Mouse (Mus musculus) cerebellum, adult 2 months (tissue): ENCODE data around the gene Spata21.
A peak's percentile ranks its signal among the peaks of the same experiment; 100 is the strongest.

Source experiments
- CTCF ChIP-seq: fragments of 200-500 bp; IDR thresholded peaks from 2 replicates; pipeline ENCODE4 v1.5.1; 2011; ENCODE audit warnings: low read depth, mild to moderate bottlenecking, control low read depth, low read length, moderate library complexity, borderline replicate concordance; ENCODE audit not compliant: insufficient read depth
- POLR2A ChIP-seq: fragments of 200-500 bp; IDR thresholded peaks from 2 replicates; pipeline ENCODE4 v1.6.1; 2011; ENCODE audit warnings: low read length, control low read depth, borderline replicate concordance; ENCODE audit not compliant: insufficient read depth

GRCm38 (mm10) chr4:141147112-141148008, 59.2 kb downstream of the Spata21 start, which contains the start of gene Fbxo42:
- TF ChIP-seq CTCF (peak; percentile 63; the same call in 1 of the 2 replicates), POLR2A (peak; percentile 81)
